Mouse (Mus musculus) limb, embryonic 14.5 days (tissue): Measurements from ENCODE around the gene Nemp2. TPM values are rescaled to one million over a fixed set of nuclear protein-coding genes. Genes with fewer than 3 reads are reported as not detected.

Experiments
- ATAC-seq: fragments of 200-750 bp; cut with Nextera tagmentation; 2 replicates; pipeline ENCODE4 v1.8.0; 2017; ENCODE audit warnings: low read depth, moderate number of reproducible peaks, moderate TSS enrichment; ENCODE audit not compliant: low FRiP score
- DNase-seq: peaks from one replicate; pipeline ENCODE4 v3.0.0-alpha.2; 2015; ENCODE audit warnings: low spot score
- H3K27ac ChIP-seq: fragments of 300-500 bp; sonication (generic); replicated peaks from 2 replicates; pipeline ENCODE4 v1.5.1; 2014; ENCODE audit warnings: low read depth, mild to moderate bottlenecking, low read length, moderate library complexity, mixed read lengths
- H3K27me3 ChIP-seq: fragments of 300-500 bp; sonication (generic); 2 replicates; pipeline ENCODE4 v1.6.1; 2014; ENCODE audit warnings: low read length, mixed read lengths; ENCODE audit not compliant: control insufficient read depth, insufficient read depth
- H3K36me3 ChIP-seq: fragments of 300-500 bp; sonication (generic); 2 replicates; pipeline ENCODE4 v1.6.1; 2014; ENCODE audit warnings: mild to moderate bottlenecking, low read length, moderate library complexity, mixed read lengths; ENCODE audit not compliant: control insufficient read depth, insufficient read depth
- H3K4me1 ChIP-seq: fragments of 300-500 bp; sonication (generic); 2 replicates; pipeline ENCODE4 v1.6.1; 2014; ENCODE audit warnings: antibody characterized with exemption, low read length, mixed read lengths; ENCODE audit not compliant: control insufficient read depth, insufficient read depth
- H3K4me2 ChIP-seq: fragments of 300-500 bp; sonication (generic); replicated peaks from 2 replicates; pipeline ENCODE4 v1.6.1; 2014; ENCODE audit warnings: low read depth, mild to moderate bottlenecking, low read length, moderate library complexity; ENCODE audit not compliant: severe bottlenecking
- H3K4me3 ChIP-seq: fragments of 300-500 bp; sonication (generic); replicated peaks from 2 replicates; pipeline ENCODE4 v1.5.1; 2014; ENCODE audit warnings: low read length
- H3K9ac ChIP-seq: fragments of 300-500 bp; sonication (generic); 2 replicates; pipeline ENCODE4 v1.6.1; 2014; ENCODE audit warnings: mild to moderate bottlenecking, low read depth, low read length, moderate library complexity; ENCODE audit not compliant: severe bottlenecking
- H3K9me3 ChIP-seq: fragments of 300-500 bp; sonication (generic); 2 replicates; pipeline ENCODE4 v1.6.1; 2016; ENCODE audit warnings: low read length; ENCODE audit not compliant: control insufficient read depth
- POLR2A ChIP-seq: fragments of 200-500 bp; IDR thresholded peaks from 2 replicates; pipeline ENCODE4 v1.8.0; 2012; ENCODE audit warnings: inconsistent platforms, mild to moderate bottlenecking, moderate library complexity, borderline replicate concordance; ENCODE audit not compliant: insufficient read depth, insufficient read length; ENCODE audit errors: extremely low read depth
- WGBS: fragments of 180-500 bp; shearing (Covaris S2); extraction: QIAGEN DNeasy Blood & Tissue Kit; methylation state at CpG from one replicate; pipeline ENCODE4 v1.1.7; 2014; 5-methylcytosine and 5-hydroxymethylcytosine counted together
- polyA plus RNA-seq, 2 experiments: library from polyadenylated mRNA; depleted of rRNA in 1 of 2; stranded (reverse) in 1 of 2; unstranded in 1 of 2; fragments of >200 nt; fragmentation: Nextera tagmentation in 1 of 2; extraction: Ambion mirVana in 1 of 2; gene quantifications; 2 replicates each; pipeline versions ENCODE4 v1.2.1 to v1.2.3; 2012 to 2014

The Nemp2 gene
- polyA plus RNA-seq (2012; rRNA removed) (24.7 and 29.9 TPM in 2 replicates), polyA plus RNA-seq (2014; fragmentation: Nextera tagmentation; extraction: Ambion mirVana) (11.8 and 11.9 TPM in 2 replicates)

- DNase-seq (peak; percentile 93), ATAC-seq (peak; percentile 91)
- Histone ChIP-seq H3K9ac (peak within 1 kb of the TSS; percentile 80), H3K27me3 (no peaks in the 10 kb centered on the region), H3K27ac (peak within 1 kb of the TSS; percentile 81), H3K36me3 (no peaks in the 10 kb centered on the region), H3K4me3 (peak within 1 kb of the TSS; percentile 74), H3K4me1 (peaks cover 4% of the 10 kb centered on the region; the same call in 1 of the 2 replicates), H3K4me2 (peak within 1 kb of the TSS; percentile 55), H3K9me3 (no peaks in the 10 kb centered on the region)
- TF ChIP-seq POLR2A: 0 out of 2 replicates have a peak, but pooled peaks have one; percentile 39
- whole genome bisulfite sequencing: under 1% methylated on average over 38 of the region's 44 CpGs
These were observed at the start of gene Nemp2 for GRCm38 (mm10) chr1:52630248-52630936. TSS of gene Nemp2 (plus strand) at chr1:52630703.

GRCm38 (mm10) chr1:52581744-52582143 is 48.8 kb upstream of the Nemp2 start:
- WGBS: 75% methylated on average over 5 of the region's 6 CpGs
- Histone ChIP-seq H3K4me3 (no peak overlapping the region), H3K4me1 (peaks cover 26% of the 10 kb centered on the region), H3K27me3 (no peaks in the 10 kb centered on the region), H3K4me2 (no peak overlapping the region), H3K9me3 (no peaks in the 10 kb centered on the region), H3K36me3 (no peaks in the 10 kb centered on the region), H3K27ac (no peak overlapping the region), H3K9ac (no peak overlapping the region)
- TF ChIP-seq POLR2A: no peak
- DNase-seq (no peak), ATAC-seq (no peak)

GRCm38 (mm10) chr1:52582866-52583265 is 47.6 kb upstream of the Nemp2 start:
- no peak for TF ChIP-seq POLR2A
- Histone ChIP-seq H3K4me1 (peaks cover 17% of the 10 kb centered on the region), H3K27me3 (no peaks in the 10 kb centered on the region), H3K4me2 (no peak overlapping the region), H3K9me3 (no peaks in the 10 kb centered on the region), H3K27ac (no peak overlapping the region), H3K36me3 (no peaks in the 10 kb centered on the region), H3K9ac (no peak overlapping the region), H3K4me3 (no peak overlapping the region)
- DNase-seq: no peak
- ATAC-seq: no peak
- 91% methylated on average over 1 of the region's 1 CpGs for WGBS

GRCm38 (mm10) chr1:52596982-52597646 is 33.4 kb upstream of the Nemp2 start:
- DNase-seq (peak; percentile 13), ATAC-seq (no peak)
- Histone ChIP-seq H3K4me2 (no peak overlapping the region), H3K36me3 (no peaks in the 10 kb centered on the region), H3K27me3 (no peaks in the 10 kb centered on the region), H3K27ac (no peak overlapping the region), H3K4me1 (peaks cover 3% of the 10 kb centered on the region; the same call in 1 of the 2 replicates), H3K9me3 (no peaks in the 10 kb centered on the region), H3K9ac (peak overlapping the region; percentile 31; the same call in 1 of the 2 replicates), H3K4me3 (no peak overlapping the region)
- 55% methylated on average over 11 of the region's 11 CpGs for WGBS
- TF ChIP-seq POLR2A: no peak

- no peak for TF ChIP-seq POLR2A
- H3K9me3 ChIP-seq: no peaks in the 10 kb centered on the region
- H3K4me2 ChIP-seq: peak overlapping the region; percentile 30
- no peaks in the 10 kb centered on the region for H3K36me3 ChIP-seq
- H3K27me3 ChIP-seq: no peaks in the 10 kb centered on the region
- WGBS: 54% methylated on average over 11 of the region's 11 CpGs
- ATAC-seq: no peak
- H3K4me1 ChIP-seq: peaks cover 3% of the 10 kb centered on the region; the same call in 1 of the 2 replicates
- H3K9ac ChIP-seq: no peak overlapping the region
- no peak overlapping the region for H3K4me3 ChIP-seq
- no peak for DNase-seq
- no peak overlapping the region for H3K27ac ChIP-seq
These were observed 32.7 kb upstream of the Nemp2 start for GRCm38 (mm10) chr1:52597761-52598160.
